Mouse (Mus musculus): Measurements from ENCODE around the gene Nhp2. TPM values are rescaled to one million over a fixed set of nuclear protein-coding genes. Genes with fewer than 3 reads are reported as not detected.
"Not testable (repeated sequence)": the region's sequence is repeated elsewhere in the genome, so short reads cannot be mapped to it uniquely, and the experiment has no call there.

Gene Nhp2
- polyA plus RNA-seq, 2 experiments: 78.3 to 136 TPM

DNA sequence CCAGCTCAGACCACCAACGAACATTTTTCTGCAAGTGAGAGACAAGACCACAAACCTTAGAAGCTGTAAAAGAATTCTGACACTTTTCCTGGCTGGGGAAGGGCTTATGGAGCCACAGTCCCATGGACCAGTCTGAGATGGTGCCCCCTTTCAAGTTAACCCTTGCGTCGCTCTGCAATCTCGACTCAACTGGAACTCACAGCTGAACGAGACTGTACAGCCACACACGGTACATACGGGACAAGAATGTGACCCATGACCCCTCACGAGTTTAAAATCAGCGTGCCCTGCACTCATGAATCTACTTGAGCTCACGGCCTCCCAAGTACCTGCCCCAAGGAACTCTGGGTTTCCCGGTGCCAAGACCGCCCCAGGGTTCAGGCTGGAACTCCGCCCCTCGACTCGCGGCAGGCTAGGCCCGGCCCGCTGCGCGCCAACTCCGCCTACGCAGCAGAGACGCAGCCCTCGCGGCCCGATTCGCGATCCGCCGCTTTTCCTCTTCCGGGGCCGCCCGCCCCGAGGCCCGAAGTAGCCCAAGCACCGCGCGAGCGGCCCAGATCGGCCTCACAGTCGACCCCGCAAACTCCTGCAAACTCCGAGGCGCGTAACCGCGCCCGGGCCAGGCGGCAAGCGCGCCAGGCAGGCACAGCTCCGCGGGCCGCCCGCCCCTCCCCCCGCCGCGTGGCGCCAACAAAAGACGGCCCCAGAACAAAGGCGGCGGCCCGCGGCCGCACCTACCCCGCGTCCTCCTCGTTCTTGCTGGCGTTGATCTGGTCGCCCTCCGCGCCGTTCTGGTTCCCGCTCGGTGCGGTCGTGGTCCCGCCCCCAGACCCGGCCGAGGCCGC, 13.7 kb upstream of the Nhp2 start:
- ATAC-seq (ENCODE audit: insufficient read depth): peak; percentile 66
- no peak for TF ChIP-seq EP300 (IDR thresholded peaks at IDR 0.05; ENCODE audit: low read depth)
- no peak for TF ChIP-seq CTCF (IDR thresholded peaks at IDR 0.05; ENCODE audit: low read depth)
- Histone ChIP-seq H3K9ac (replicated peaks) (peak overlapping the region; percentile 97), H3K27ac (peak overlapping the region; percentile 84), H3K4me3 (ENCODE audit: insufficient read depth in 1 of 2, low read depth in 2 of 2, low read length in 2 of 2) (peak overlapping the region; percentile 98 to 99), H3K9me3 (ENCODE audit: control insufficient read depth, low read length) (no peaks in the 10 kb centered on the region), H3K36me3 (replicated peaks; ENCODE audit: control insufficient read depth, insufficient read depth, low read depth) (peaks cover 48% of the 10 kb centered on the region), H3K27me3 (ENCODE audit: control insufficient read depth, insufficient read depth, low read length) (no peaks in the 10 kb centered on the region), H3K4me1 (replicated peaks; ENCODE audit: control insufficient read depth in 2 of 2, insufficient read depth in 2 of 2, low read length in 1 of 2) (peaks cover 22 to 26% of the 10 kb centered on the region in 2 experiments), H3K4me2 (ENCODE audit: low read depth) (peak overlapping the region; percentile 83)
- peak; percentile 73 to 80 (median 74) for DNase-seq (ENCODE audit: low read depth in 3 of 3, low spot score in 3 of 3)
- WGBS (ENCODE audit: insufficient replicate concordance): under 1% methylated on average over 79 of the region's 81 CpGs

DNA sequence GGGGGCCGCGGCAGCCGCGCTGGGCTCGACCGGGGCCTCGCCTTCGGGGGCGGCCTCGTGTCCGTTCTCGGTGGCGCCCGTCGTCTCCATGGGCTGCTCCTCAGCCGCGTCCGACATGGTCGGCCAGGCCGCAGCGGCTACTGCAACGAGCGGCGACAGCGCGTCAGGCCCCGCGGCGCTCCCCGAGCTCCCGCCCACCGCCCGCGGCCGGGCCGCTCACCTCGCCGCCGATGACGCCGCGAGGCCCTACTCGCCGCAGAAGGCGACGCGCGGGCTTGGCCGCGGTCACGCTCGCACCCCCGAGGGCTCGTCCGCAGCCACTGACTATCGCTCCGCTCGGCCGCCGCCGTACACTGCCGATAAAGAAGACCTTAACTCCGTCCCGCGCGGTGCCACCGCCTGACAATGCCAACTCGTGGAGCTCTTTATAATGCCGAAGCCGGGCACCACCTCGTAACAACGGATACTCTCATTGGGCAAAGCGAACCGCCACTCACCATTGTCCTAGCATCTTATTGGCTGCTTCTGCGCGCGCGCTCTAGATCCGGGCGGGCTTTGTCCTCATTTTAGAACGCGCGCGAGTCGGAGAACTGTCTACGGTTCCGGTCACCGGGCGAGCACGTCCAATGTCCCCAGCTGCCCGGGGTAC, 13.0 kb upstream of the Nhp2 start, which contains the start of gene Hnrnpab:
Gene Hnrnpab, minus strand, starts transcription at position 401 of the 649 bp plus-strand sequence.
- Histone ChIP-seq H3K9ac (replicated peaks) (peak within 1 kb of the TSS; percentile 97), H3K9me3 (ENCODE audit: control insufficient read depth, low read length) (no peaks in the 10 kb centered on the region), H3K27ac (peak within 1 kb of the TSS; percentile 84), H3K27me3 (ENCODE audit: control insufficient read depth, insufficient read depth, low read length) (no peaks in the 10 kb centered on the region), H3K4me2 (ENCODE audit: low read depth) (peak within 1 kb of the TSS; percentile 83), H3K4me3 (ENCODE audit: insufficient read depth in 1 of 2, low read depth in 2 of 2, low read length in 2 of 2) (peak within 1 kb of the TSS; percentile 98 to 99), H3K4me1 (replicated peaks; ENCODE audit: control insufficient read depth in 2 of 2, insufficient read depth in 2 of 2, low read length in 1 of 2) (peaks cover 22 to 26% of the 10 kb centered on the region in 2 experiments), H3K36me3 (replicated peaks; ENCODE audit: control insufficient read depth, insufficient read depth, low read depth) (peaks cover 41% of the 10 kb centered on the region)
- TF ChIP-seq EP300 (IDR thresholded peaks at IDR 0.05; ENCODE audit: low read depth) (no peak), CTCF (IDR thresholded peaks at IDR 0.05; ENCODE audit: low read depth) (no peak)
- DNase-seq (ENCODE audit: low read depth in 3 of 3, low spot score in 3 of 3) (peak; percentile 95 to 96 (median 96)), ATAC-seq (ENCODE audit: insufficient read depth) (peak; percentile 84)
- under 1% methylated on average over 88 of the region's 91 CpGs for WGBS (ENCODE audit: insufficient replicate concordance)

DNA sequence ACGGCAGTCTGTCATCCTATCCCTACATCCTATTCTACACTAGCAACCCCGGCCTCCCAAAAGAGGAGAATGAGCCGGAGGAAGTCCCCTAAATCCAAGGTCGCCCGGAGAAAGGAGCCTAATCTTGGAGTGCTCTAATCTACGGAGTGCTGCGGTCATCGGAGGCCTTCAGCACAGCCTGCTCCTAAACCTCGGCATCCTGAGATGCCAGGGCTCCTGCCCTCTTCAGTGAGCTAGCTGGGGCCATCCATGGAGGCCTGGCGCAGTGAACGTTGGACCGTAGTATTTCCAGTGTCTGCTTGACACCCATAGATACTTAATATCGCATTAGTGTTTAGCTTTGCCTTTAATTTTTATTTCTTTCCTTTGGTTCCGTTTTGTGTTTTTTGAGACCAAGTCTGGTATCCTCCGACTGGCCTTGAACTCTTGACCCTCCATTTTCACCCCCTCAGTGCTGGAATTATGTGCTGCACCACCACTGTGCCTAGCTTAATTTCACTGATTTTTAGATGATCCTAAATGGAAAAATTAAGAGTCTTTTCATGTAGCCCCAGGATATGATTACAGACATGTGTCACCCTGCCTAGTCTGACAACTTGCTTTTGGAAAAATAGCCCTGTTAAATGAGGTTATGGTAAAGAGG, 12.3 kb upstream of the Nhp2 start:
- H3K9ac ChIP-seq (replicated peaks): peak overlapping the region; percentile 97
- H3K27me3 ChIP-seq (ENCODE audit: control insufficient read depth, insufficient read depth, low read length): no peaks in the 10 kb centered on the region
- peak overlapping the region; percentile 83 for H3K4me2 ChIP-seq (ENCODE audit: low read depth)
- peak; percentile 59 for ATAC-seq (ENCODE audit: insufficient read depth)
- peaks cover 34% of the 10 kb centered on the region for H3K36me3 ChIP-seq (replicated peaks; ENCODE audit: control insufficient read depth, insufficient read depth, low read depth)
- TF ChIP-seq EP300 (IDR thresholded peaks at IDR 0.05; ENCODE audit: low read depth) (no peak), CTCF (IDR thresholded peaks at IDR 0.05; ENCODE audit: low read depth) (0 out of 2 replicates have a peak, but pooled peaks have one; percentile 1)
- no peaks in the 10 kb centered on the region for H3K9me3 ChIP-seq (ENCODE audit: control insufficient read depth, low read length)
- 9% methylated on average over 15 of the region's 15 CpGs for WGBS (ENCODE audit: insufficient replicate concordance)
- H3K4me1 ChIP-seq (replicated peaks; ENCODE audit: control insufficient read depth in 2 of 2, insufficient read depth in 2 of 2, low read length in 1 of 2): peaks cover 22 to 26% of the 10 kb centered on the region in 2 experiments
- H3K4me3 ChIP-seq (ENCODE audit: insufficient read depth in 1 of 2, low read depth in 2 of 2, low read length in 2 of 2): peak overlapping the region; percentile 98 to 99
- H3K27ac ChIP-seq: peak overlapping the region; percentile 75
- no peak for DNase-seq (ENCODE audit: low read depth in 3 of 3, low spot score in 3 of 3)

DNA sequence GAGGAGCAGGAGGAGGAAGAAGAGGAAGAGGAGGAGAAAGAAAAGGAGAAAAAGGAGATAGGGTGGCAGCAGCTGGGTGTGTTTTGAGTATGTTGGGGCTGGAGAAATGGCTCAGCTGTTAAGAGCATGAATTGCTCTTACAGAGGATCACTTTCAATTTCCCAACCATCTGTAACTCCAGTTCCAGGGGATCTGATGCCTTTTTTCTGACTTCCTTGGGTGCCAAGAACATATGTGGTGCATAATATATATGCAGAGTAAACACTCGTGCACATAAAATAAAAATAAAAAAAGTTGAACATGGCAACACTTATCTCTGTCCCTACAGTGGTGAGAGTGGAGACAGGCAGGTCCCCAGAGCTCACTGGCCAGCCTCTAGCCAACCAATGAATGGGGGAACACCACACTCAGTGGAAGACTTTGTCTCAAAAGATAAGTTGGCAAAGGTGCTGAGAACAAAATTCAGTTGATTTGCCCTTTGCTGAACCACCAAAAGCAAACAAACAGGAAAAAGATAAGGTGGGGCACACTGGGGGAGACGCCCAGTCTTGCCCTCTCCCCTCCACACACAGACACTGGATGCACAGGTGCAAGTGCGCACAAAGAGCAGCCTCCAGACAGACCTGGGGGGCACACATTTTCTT, 10.1 kb upstream of the Nhp2 start:
- ATAC-seq (ENCODE audit: insufficient read depth) (peak; percentile 54), DNase-seq (ENCODE audit: low read depth in 3 of 3, low spot score in 3 of 3) (peak; percentile 46 to 58 (median 50))
- Histone ChIP-seq H3K36me3 (replicated peaks; ENCODE audit: control insufficient read depth, insufficient read depth, low read depth) (peaks cover 12% of the 10 kb centered on the region), H3K4me1 (replicated peaks; ENCODE audit: control insufficient read depth in 2 of 2, insufficient read depth in 2 of 2, low read length in 1 of 2) (peaks cover 22 to 26% of the 10 kb centered on the region in 2 experiments), H3K4me3 (ENCODE audit: insufficient read depth in 1 of 2, low read depth in 2 of 2, low read length in 2 of 2) (peak overlapping the region in 1 of 2 experiments; percentile 28; a peak in 2 of 4 replicates), H3K27ac (peak overlapping the region; percentile 77), H3K9ac (replicated peaks) (peak overlapping the region; percentile 53), H3K27me3 (ENCODE audit: control insufficient read depth, insufficient read depth, low read length) (no peaks in the 10 kb centered on the region), H3K9me3 (ENCODE audit: control insufficient read depth, low read length) (no peaks in the 10 kb centered on the region), H3K4me2 (ENCODE audit: low read depth) (peak overlapping the region; percentile 59)
- TF ChIP-seq CTCF (IDR thresholded peaks at IDR 0.05; ENCODE audit: low read depth) (no peak), EP300 (IDR thresholded peaks at IDR 0.05; ENCODE audit: low read depth) (no peak)
- 9% methylated on average over 3 of the region's 3 CpGs for WGBS (ENCODE audit: insufficient replicate concordance)

DNA sequence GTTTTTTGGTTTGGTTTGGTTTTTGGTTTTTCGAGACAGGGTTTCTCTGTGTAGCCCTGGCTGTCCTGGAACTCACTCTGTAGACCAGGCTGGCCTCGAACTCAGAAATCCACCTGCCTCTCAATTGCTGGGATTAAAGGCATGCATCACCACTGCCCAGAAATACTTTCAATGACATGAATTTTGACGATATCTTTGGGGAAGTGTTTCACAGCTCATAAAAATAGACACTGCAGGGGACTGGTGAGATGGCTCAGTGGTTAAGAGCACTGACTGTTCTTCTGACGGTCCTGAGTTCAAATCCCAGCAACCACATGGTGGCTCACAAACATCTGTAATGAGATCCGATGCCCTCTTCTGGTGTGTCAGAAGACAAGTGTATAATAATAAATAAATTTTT, 9.6 kb upstream of the Nhp2 start:
- Histone ChIP-seq H3K4me1 (replicated peaks; ENCODE audit: control insufficient read depth in 2 of 2, insufficient read depth in 2 of 2, low read length in 1 of 2) (peaks cover 23% of the 10 kb centered on the region in 2 experiments), H3K27ac (peak overlapping the region; percentile 77), H3K4me2 (ENCODE audit: low read depth) (peak overlapping the region; percentile 59)
- H3K9me3 ChIP-seq (ENCODE audit: control insufficient read depth, low read length); ATAC-seq (ENCODE audit: insufficient read depth); H3K9ac ChIP-seq (replicated peaks); H3K36me3 ChIP-seq (replicated peaks; ENCODE audit: control insufficient read depth, insufficient read depth, low read depth); DNase-seq (ENCODE audit: low read depth in 3 of 3, low spot score in 3 of 3); H3K27me3 ChIP-seq (ENCODE audit: control insufficient read depth, insufficient read depth, low read length); H3K4me3 ChIP-seq (ENCODE audit: insufficient read depth in 1 of 2, low read depth in 2 of 2, low read length in 2 of 2): not testable (repeated sequence)
- WGBS (ENCODE audit: insufficient replicate concordance): 42% methylated on average over 5 of the region's 5 CpGs

Measured in liver, embryonic 14.5 days (tissue).